Mouse (Mus musculus) lung, adult 2 months (tissue): Measurements from ENCODE around the gene Nfkbil1.

Experiments
- CTCF ChIP-seq: fragments of 200-500 bp; IDR thresholded peaks from 2 replicates; pipeline ENCODE4 v1.5.1; 2011; ENCODE audit warnings: mild to moderate bottlenecking, low read length, control low read depth; ENCODE audit not compliant: insufficient read depth
- POLR2A ChIP-seq: fragments of 200-500 bp; IDR thresholded peaks from 2 replicates; pipeline ENCODE4 v1.6.1; 2011; ENCODE audit warnings: low read depth, mild to moderate bottlenecking, control low read depth, low read length, borderline replicate concordance; ENCODE audit errors: extremely low read depth

GRCm38 (mm10) chr17:35272249-35272648 lies 36.7 kb upstream of the Nfkbil1 start:
- TF ChIP-seq CTCF (no peak), POLR2A (no peak)
